ENCODE assay signal across 7 mouse cellular contexts in the genomic region with DNA sequence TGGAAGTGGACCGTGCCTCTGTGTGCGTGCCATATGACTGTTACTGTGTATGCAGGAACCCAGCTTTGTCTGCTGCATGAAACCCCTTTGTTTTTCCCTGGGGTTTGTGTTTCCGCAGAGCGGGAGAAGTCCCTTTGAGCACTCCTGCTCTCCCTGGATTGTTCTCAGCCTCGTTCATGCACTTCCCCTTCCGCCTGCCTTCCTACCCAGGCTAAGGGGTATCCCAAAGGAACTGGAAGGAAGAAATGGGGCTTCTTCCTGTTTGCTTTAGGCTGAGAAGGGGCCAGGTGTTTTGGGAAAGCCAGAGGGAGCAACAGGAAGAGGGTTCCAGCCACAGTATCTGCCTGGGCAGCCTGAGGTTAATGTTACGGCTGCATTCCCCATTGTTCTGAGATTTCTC. TPM values are rescaled to one million over a fixed set of nuclear protein-coding genes. Genes with fewer than 3 reads are reported as not detected.
DNase-seq lines count a peak whose midpoint lies in the region; ATAC-seq lines count a peak whose summit lies in the region.

No protein-coding gene starts in this region.

- no peak for DNase-seq in lung, adult 18-20 months
- no peak for DNase-seq in spleen, postnatal 4 days (ENCODE audit: low spot score in 2 of 2)
- no peak for DNase-seq in cerebellum, postnatal 4 days (ENCODE audit: low spot score in 2 of 2)

- no peaks in the 10 kb centered on the region for H3K27me3 ChIP-seq in lung, embryonic 15.5 days
- H3K27me3 ChIP-seq in forebrain, embryonic 15.5 days = no peaks in the 10 kb centered on the region
- H3K27me3 ChIP-seq in intestine, embryonic 15.5 days (replicated peaks) = no peaks in the 10 kb centered on the region
- no peaks in the 10 kb centered on the region; the same call in 1 of the 2 replicates for H3K27me3 ChIP-seq in neural tube, embryonic 14.5 days (ENCODE audit: control insufficient read depth, insufficient read depth, low read length)

- H3K9me3 ChIP-seq in lung, embryonic 15.5 days = no peaks in the 10 kb centered on the region
- no peaks in the 10 kb centered on the region for H3K9me3 ChIP-seq in forebrain, embryonic 15.5 days
- H3K9me3 ChIP-seq in intestine, embryonic 15.5 days = no peaks in the 10 kb centered on the region
- H3K9me3 ChIP-seq in neural tube, embryonic 14.5 days (ENCODE audit: control insufficient read depth, low read length) = no peaks in the 10 kb centered on the region

- no peaks in the 10 kb centered on the region for H3K36me3 ChIP-seq in lung, embryonic 15.5 days
- no peaks in the 10 kb centered on the region; the same call in 1 of the 2 replicates for H3K36me3 ChIP-seq in forebrain, embryonic 15.5 days
- no peaks in the 10 kb centered on the region; the same call in 1 of the 2 replicates for H3K36me3 ChIP-seq in intestine, embryonic 15.5 days
- no peaks in the 10 kb centered on the region for H3K36me3 ChIP-seq in neural tube, embryonic 14.5 days (ENCODE audit: control insufficient read depth, insufficient read depth, low read length)

- 59% methylated on average over 7 of the region's 7 CpGs for WGBS in lung, embryonic 15.5 days
- WGBS in forebrain, embryonic 15.5 days = 52% methylated on average over 7 of the region's 7 CpGs
- WGBS in intestine, embryonic 15.5 days = 62% methylated on average over 7 of the region's 7 CpGs
- 46% methylated on average over 7 of the region's 7 CpGs for whole genome bisulfite sequencing in neural tube, embryonic 14.5 days

- no peak overlapping the region for H3K4me3 ChIP-seq in lung, embryonic 15.5 days
- H3K4me3 ChIP-seq in forebrain, embryonic 15.5 days = peak overlapping the region; percentile 7; the same call in 1 of the 2 replicates
- no peak overlapping the region for H3K4me3 ChIP-seq in intestine, embryonic 15.5 days (replicated peaks)
- H3K4me3 ChIP-seq in neural tube, embryonic 14.5 days (ENCODE audit: low read depth, low read length) = no peak overlapping the region

- 0 out of 2 replicates have a peak overlapping the region, but pooled peaks have one; percentile 7 for H3K9ac ChIP-seq in lung, embryonic 15.5 days
- H3K9ac ChIP-seq in forebrain, embryonic 15.5 days (replicated peaks) = peak overlapping the region; percentile 5; the same call in 1 of the 2 replicates
- H3K9ac ChIP-seq in intestine, embryonic 15.5 days = 0 out of 2 replicates have a peak overlapping the region, but pooled peaks have one; percentile 11
- peak overlapping the region; percentile 25; the same call in 1 of the 2 replicates for H3K9ac ChIP-seq in neural tube, embryonic 14.5 days (replicated peaks; ENCODE audit: low read depth, low read length)

- H3K4me2 ChIP-seq in lung, embryonic 15.5 days = peak overlapping the region; percentile 29
- peak overlapping the region; percentile 30 for H3K4me2 ChIP-seq in forebrain, embryonic 15.5 days (replicated peaks)
- H3K4me2 ChIP-seq in intestine, embryonic 15.5 days (replicated peaks) = 0 out of 2 replicates have a peak overlapping the region, but pooled peaks have one; percentile 25
- H3K4me2 ChIP-seq in neural tube, embryonic 14.5 days (ENCODE audit: low read depth, low read length) = peak overlapping the region; percentile 95; the same call in 1 of the 2 replicates

- H3K27ac ChIP-seq in lung, embryonic 15.5 days = peak overlapping the region; percentile 82
- H3K27ac ChIP-seq in forebrain, embryonic 15.5 days (replicated peaks) = no peak overlapping the region
- peak overlapping the region; percentile 49; the same call in 1 of the 2 replicates for H3K27ac ChIP-seq in intestine, embryonic 15.5 days
- no peak overlapping the region for H3K27ac ChIP-seq in neural tube, embryonic 14.5 days (ENCODE audit: low read depth, low read length)

- peaks cover 42% of the 10 kb centered on the region for H3K4me1 ChIP-seq in lung, embryonic 15.5 days
- H3K4me1 ChIP-seq in forebrain, embryonic 15.5 days = peaks cover 46% of the 10 kb centered on the region
- H3K4me1 ChIP-seq in intestine, embryonic 15.5 days (replicated peaks) = peaks cover 34% of the 10 kb centered on the region
- H3K4me1 ChIP-seq in neural tube, embryonic 14.5 days (ENCODE audit: control insufficient read depth, insufficient read depth, low read length) = peaks cover 36% of the 10 kb centered on the region

- no peak for ATAC-seq in lung, embryonic 15.5 days (ENCODE audit: borderline replicate concordance, extremely low read depth, low FRiP score, low TSS enrichment)
- no peak for ATAC-seq in forebrain, embryonic 15.5 days (replicated peaks)
- no peak for ATAC-seq in intestine, embryonic 15.5 days
- ATAC-seq in neural tube, embryonic 14.5 days (ENCODE audit: low read depth) = no peak

RNA-seq across cellular contexts. Expression of gene Agap3, which starts 3.6 kb away (rescaled TPM):
- polyA plus RNA-seq in lung, embryonic 15.5 days (2015; fragmentation: Nextera tagmentation; extraction: Ambion mirVana) = 41.3 and 42.8 TPM in 2 replicates
- 76.9 and 108 TPM in 2 replicates for polyA plus RNA-seq in forebrain, embryonic 15.5 days (2015; fragmentation: Nextera tagmentation; extraction: Ambion mirVana)
- polyA plus RNA-seq in intestine, embryonic 15.5 days (2015; fragmentation: Nextera tagmentation; extraction: Ambion mirVana) = 28.7 and 28.9 TPM in 2 replicates
- polyA plus RNA-seq in neural tube, embryonic 14.5 days (2014; fragmentation: Nextera tagmentation; extraction: Ambion mirVana) = 59.3 and 63.6 TPM in 2 replicates

RNA-seq across cellular contexts. Expression of gene Tmub1, which starts 8.0 kb away (rescaled TPM):
- 15.9 and 18.7 TPM in 2 replicates for polyA plus RNA-seq in lung, embryonic 15.5 days (2015; fragmentation: Nextera tagmentation; extraction: Ambion mirVana)
- polyA plus RNA-seq in forebrain, embryonic 15.5 days (2015; fragmentation: Nextera tagmentation; extraction: Ambion mirVana) = 39.4 and 40.1 TPM in 2 replicates
- 22.4 and 23.6 TPM in 2 replicates for polyA plus RNA-seq in intestine, embryonic 15.5 days (2015; fragmentation: Nextera tagmentation; extraction: Ambion mirVana)
- polyA plus RNA-seq in neural tube, embryonic 14.5 days (2014; fragmentation: Nextera tagmentation; extraction: Ambion mirVana) = 63.9 and 68.0 TPM in 2 replicates

RNA-seq across cellular contexts. Expression of gene Fastk, which starts 10.5 kb away (rescaled TPM):
- polyA plus RNA-seq in lung, embryonic 15.5 days (2015; fragmentation: Nextera tagmentation; extraction: Ambion mirVana) = 91.2 and 96.3 TPM in 2 replicates
- polyA plus RNA-seq in forebrain, embryonic 15.5 days (2015; fragmentation: Nextera tagmentation; extraction: Ambion mirVana) = 90.6 and 91.4 TPM in 2 replicates
- 104 and 110 TPM in 2 replicates for polyA plus RNA-seq in intestine, embryonic 15.5 days (2015; fragmentation: Nextera tagmentation; extraction: Ambion mirVana)
- polyA plus RNA-seq in neural tube, embryonic 14.5 days (2014; fragmentation: Nextera tagmentation; extraction: Ambion mirVana) = 93.2 and 97.7 TPM in 2 replicates

RNA-seq across cellular contexts. Expression of gene Slc4a2, which starts 32.0 kb away (rescaled TPM):
- 40.4 and 44.4 TPM in 2 replicates for polyA plus RNA-seq in lung, embryonic 15.5 days (2015; fragmentation: Nextera tagmentation; extraction: Ambion mirVana)
- 18.5 and 23.7 TPM in 2 replicates for polyA plus RNA-seq in forebrain, embryonic 15.5 days (2015; fragmentation: Nextera tagmentation; extraction: Ambion mirVana)
- 41.1 and 46.9 TPM in 2 replicates for polyA plus RNA-seq in intestine, embryonic 15.5 days (2015; fragmentation: Nextera tagmentation; extraction: Ambion mirVana)
- polyA plus RNA-seq in neural tube, embryonic 14.5 days (2014; fragmentation: Nextera tagmentation; extraction: Ambion mirVana) = 11.2 and 13.8 TPM in 2 replicates

RNA-seq across cellular contexts. Expression of gene Cdk5, which starts 32.3 kb away (rescaled TPM):
- 38.6 and 43.4 TPM in 2 replicates for polyA plus RNA-seq in lung, embryonic 15.5 days (2015; fragmentation: Nextera tagmentation; extraction: Ambion mirVana)
- 106 and 114 TPM in 2 replicates for polyA plus RNA-seq in forebrain, embryonic 15.5 days (2015; fragmentation: Nextera tagmentation; extraction: Ambion mirVana)
- polyA plus RNA-seq in intestine, embryonic 15.5 days (2015; fragmentation: Nextera tagmentation; extraction: Ambion mirVana) = 35.5 and 38.3 TPM in 2 replicates
- 119 and 126 TPM in 2 replicates for polyA plus RNA-seq in neural tube, embryonic 14.5 days (2014; fragmentation: Nextera tagmentation; extraction: Ambion mirVana)

Comparison
In these comparisons a context has a peak if more than half of its experiments do, and no peak if none do; other contexts are left out.
1. H3K27ac ChIP-seq: peak in lung, embryonic 15.5 days (single experiment) and intestine, embryonic 15.5 days (single experiment); none in forebrain, embryonic 15.5 days (single experiment) and neural tube, embryonic 14.5 days (single experiment).
2. H3K4me2 ChIP-seq: peak in every context shown above with its lines; median percentile 95 in neural tube, embryonic 14.5 days; 30 in forebrain, embryonic 15.5 days; 29 in lung, embryonic 15.5 days; 25 in intestine, embryonic 15.5 days.
3. Peak in every context shown above with its lines, with median percentiles within 50 percentile points of each other: H3K9ac ChIP-seq.